Mouse (Mus musculus) hindbrain, embryonic 13.5 days (tissue): Measurements from ENCODE around the gene Krtap26-1. TPM values are rescaled to one million over a fixed set of nuclear protein-coding genes. Genes with fewer than 3 reads are reported as not detected.

Source experiments
- ATAC-seq: fragments of 200-750 bp; cut with Nextera tagmentation; 2 replicates; pipeline ENCODE4 v1.8.0; 2017; ENCODE audit warnings: moderate TSS enrichment; ENCODE audit not compliant: low FRiP score
- H3K27ac ChIP-seq: fragments of 300-500 bp; sonication (generic); 2 replicates; pipeline ENCODE4 v1.5.1; 2015; ENCODE audit warnings: inconsistent platforms, mild to moderate bottlenecking, moderate library complexity
- H3K27me3 ChIP-seq: fragments of 300-500 bp; sonication (generic); 2 replicates; pipeline ENCODE4 v1.6.1; 2015; ENCODE audit warnings: mild to moderate bottlenecking, inconsistent platforms
- H3K36me3 ChIP-seq: fragments of 300-500 bp; sonication (generic); 2 replicates; pipeline ENCODE4 v1.6.1; 2015; ENCODE audit warnings: mild to moderate bottlenecking, inconsistent platforms
- H3K4me1 ChIP-seq: fragments of 300-500 bp; sonication (generic); replicated peaks from 2 replicates; pipeline ENCODE4 v1.6.1; 2015; ENCODE audit warnings: inconsistent platforms
- H3K4me2 ChIP-seq: fragments of 300-500 bp; sonication (generic); 2 replicates; pipeline ENCODE4 v1.6.1; 2015; ENCODE audit warnings: inconsistent platforms, mild to moderate bottlenecking, moderate library complexity
- H3K4me3 ChIP-seq: fragments of 300-500 bp; sonication (generic); 2 replicates; pipeline ENCODE4 v1.5.1; 2015; ENCODE audit warnings: mild to moderate bottlenecking, inconsistent platforms
- H3K9ac ChIP-seq: fragments of 300-500 bp; sonication (generic); 2 replicates; pipeline ENCODE4 v1.6.1; 2015; ENCODE audit warnings: mild to moderate bottlenecking, inconsistent platforms
- H3K9me3 ChIP-seq: fragments of 300-500 bp; sonication (generic); 2 replicates; pipeline ENCODE4 v1.6.1; 2016; ENCODE audit warnings: inconsistent platforms
- WGBS: fragments of 180-500 bp; shearing (Covaris S2); methylation state at CpG from one replicate; pipeline ENCODE4 v1.1.7; 2015; 5-methylcytosine and 5-hydroxymethylcytosine counted together
- polyA plus RNA-seq: library from polyadenylated mRNA; unstranded; fragments of >200 nt; fragmentation: Nextera tagmentation; extraction: Ambion mirVana; gene quantifications from 2 replicates; pipeline ENCODE4 v1.2.1, GENCODE M21; 2015

The Krtap26-1 gene
- polyA plus RNA-seq, 1 experiment from 2014 or later = not detected

GRCm38 (mm10) chr16:88612712-88613111 is 34.9 kb downstream of the Krtap26-1 start:
- no peak overlapping the region for H3K4me2 ChIP-seq
- H3K4me3 ChIP-seq = no peak overlapping the region
- no peaks in the 10 kb centered on the region for H3K27me3 ChIP-seq
- ATAC-seq = no peak
- peaks cover 4% of the 10 kb centered on the region; the same call in 1 of the 2 replicates for H3K4me1 ChIP-seq
- no peak overlapping the region for H3K27ac ChIP-seq
- no peaks in the 10 kb centered on the region for H3K9me3 ChIP-seq
- H3K36me3 ChIP-seq = no peaks in the 10 kb centered on the region
- WGBS = 58% methylated on average over 4 of the region's 4 CpGs
- H3K9ac ChIP-seq = no peak overlapping the region

DNA sequence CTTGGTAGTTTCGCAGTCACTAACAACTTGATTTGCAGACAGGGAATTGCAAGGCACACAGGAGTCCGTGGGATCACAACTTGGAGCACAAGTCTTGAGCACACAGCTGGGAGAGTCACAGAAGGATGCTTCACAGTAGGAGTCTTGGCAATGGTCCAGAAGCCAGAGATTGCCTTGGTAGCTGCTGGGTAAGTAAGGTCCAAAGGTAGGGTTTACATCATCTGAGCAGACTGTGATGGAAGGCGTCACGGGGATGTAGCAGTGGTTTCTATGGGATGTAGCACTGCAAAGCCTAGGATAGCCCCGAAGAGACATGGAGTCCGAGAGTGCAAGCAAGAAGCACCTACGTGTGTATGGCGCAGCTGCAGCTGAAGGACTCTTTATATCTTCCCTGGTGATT is 35.7 kb downstream of the Krtap26-1 start, which contains the start of gene Krtap24-1:
Gene Krtap24-1, minus strand, starts transcription at position 358 of the 400 bp plus-strand sequence.
- no peak for ATAC-seq
- H3K4me2 ChIP-seq = no peak within 1 kb of the TSS
- no peaks in the 10 kb centered on the region for H3K36me3 ChIP-seq
- peaks cover 4% of the 10 kb centered on the region; the same call in 1 of the 2 replicates for H3K4me1 ChIP-seq
- H3K4me3 ChIP-seq = no peak within 1 kb of the TSS
- H3K27me3 ChIP-seq = no peaks in the 10 kb centered on the region
- no peaks in the 10 kb centered on the region for H3K9me3 ChIP-seq
- WGBS = 89% methylated on average over 8 of the region's 8 CpGs
- H3K9ac ChIP-seq = no peak within 1 kb of the TSS
- no peak within 1 kb of the TSS for H3K27ac ChIP-seq

DNA sequence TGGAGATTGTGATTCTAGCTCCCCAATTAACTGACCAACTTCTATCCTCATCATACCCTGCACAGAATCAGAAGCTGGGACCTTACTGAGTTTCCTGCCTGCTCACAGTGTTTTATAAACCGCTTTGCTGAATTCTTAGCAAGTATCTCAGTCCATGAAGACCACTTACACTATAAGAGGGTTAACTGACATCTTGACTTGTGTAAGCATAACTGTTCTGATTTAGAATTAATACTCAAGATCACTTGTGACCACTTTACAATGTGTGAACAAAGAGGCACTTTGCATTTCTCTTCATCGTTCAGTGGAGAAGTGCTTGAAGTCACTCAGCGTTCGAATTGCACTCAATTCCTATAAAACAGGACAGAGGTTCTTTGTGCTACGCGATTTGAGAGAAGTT is 43.0 kb downstream of the Krtap26-1 start:
- 83% methylated on average over 6 of the region's 6 CpGs for WGBS
- H3K9me3 ChIP-seq = no peaks in the 10 kb centered on the region

GRCm38 (mm10) chr16:88602464-88602863 is 45.1 kb downstream of the Krtap26-1 start:
- Histone ChIP-seq H3K36me3 (no peaks in the 10 kb centered on the region), H3K4me2 (no peak overlapping the region), H3K9ac (no peak overlapping the region), H3K4me1 (no peaks in the 10 kb centered on the region), H3K27ac (no peak overlapping the region), H3K27me3 (no peaks in the 10 kb centered on the region), H3K4me3 (no peak overlapping the region), H3K9me3 (no peaks in the 10 kb centered on the region)
- ATAC-seq = no peak
- whole genome bisulfite sequencing = 67% methylated on average over 1 of the region's 1 CpGs

More for the DNA sequence above, 43.0 kb downstream of the Krtap26-1 start:
- no peaks in the 10 kb centered on the region for H3K4me1 ChIP-seq
- no peak overlapping the region for H3K4me2 ChIP-seq
- H3K9ac ChIP-seq = no peak overlapping the region
- no peaks in the 10 kb centered on the region for H3K36me3 ChIP-seq
- no peak overlapping the region for H3K27ac ChIP-seq
- H3K4me3 ChIP-seq = no peak overlapping the region
- ATAC-seq = no peak
- no peaks in the 10 kb centered on the region for H3K27me3 ChIP-seq

GRCm38 (mm10) chr16:88600303-88600702 is 47.3 kb downstream of the Krtap26-1 start:
- H3K9me3 ChIP-seq = no peaks in the 10 kb centered on the region
- ATAC-seq = no peak
- no peaks in the 10 kb centered on the region for H3K36me3 ChIP-seq
- no peaks in the 10 kb centered on the region for H3K4me1 ChIP-seq
- H3K27me3 ChIP-seq = no peaks in the 10 kb centered on the region
- 82% methylated on average over 8 of the region's 8 CpGs for WGBS
- H3K4me3 ChIP-seq = no peak overlapping the region
- no peak overlapping the region for H3K9ac ChIP-seq
- no peak overlapping the region for H3K27ac ChIP-seq
- no peak overlapping the region for H3K4me2 ChIP-seq

DNA sequence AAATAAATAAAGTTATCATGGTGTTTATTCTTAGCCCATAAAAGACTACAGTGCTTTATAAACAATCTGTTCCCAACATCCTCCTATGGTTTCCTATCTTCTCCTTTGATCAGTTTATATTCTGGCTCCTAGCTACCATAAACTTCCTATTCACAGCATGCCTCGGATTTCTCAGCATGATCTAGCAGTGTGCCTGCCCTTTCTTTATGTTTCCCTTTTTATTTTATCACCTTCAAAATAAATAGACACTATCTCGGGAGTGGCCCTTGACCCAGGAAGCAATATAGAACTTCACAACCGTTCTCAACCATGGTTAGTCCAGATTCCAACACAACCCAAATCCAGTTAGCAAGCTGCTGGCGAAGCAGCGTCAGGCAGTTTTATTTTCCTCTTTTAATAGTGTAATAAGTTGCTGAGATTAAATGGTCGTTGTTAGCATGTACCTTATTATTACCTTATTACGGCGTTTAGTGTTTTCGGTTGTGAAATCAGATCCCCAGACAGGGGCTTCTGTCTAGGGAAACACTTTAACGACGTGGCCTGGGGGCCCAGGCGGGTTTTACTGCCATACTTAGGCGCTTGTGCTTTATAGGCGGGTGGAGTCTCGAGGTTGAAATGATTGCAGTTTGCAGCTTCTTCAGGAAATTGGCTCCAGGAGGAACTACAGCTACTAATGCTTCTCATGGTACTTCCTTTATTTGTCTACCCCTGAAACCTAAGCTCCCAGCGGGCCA is 47.9 kb downstream of the Krtap26-1 start:
- no peak overlapping the region for H3K4me2 ChIP-seq
- 71% methylated on average over 16 of the region's 16 CpGs for WGBS
- no peak for ATAC-seq

More for the DNA sequence above, 47.9 kb downstream of the Krtap26-1 start:
- H3K36me3 ChIP-seq = no peaks in the 10 kb centered on the region
- H3K4me3 ChIP-seq = no peak overlapping the region
- no peak overlapping the region for H3K9ac ChIP-seq
- H3K4me1 ChIP-seq = no peaks in the 10 kb centered on the region
- H3K9me3 ChIP-seq = no peaks in the 10 kb centered on the region
- H3K27me3 ChIP-seq = no peaks in the 10 kb centered on the region
- no peak overlapping the region for H3K27ac ChIP-seq

Other genes starting within 250 kb of the Krtap26-1 start
- gene Cldn17, start 140.8 kb downstream of the Krtap26-1 start, polyA plus RNA-seq = not detected in 2 replicates
- 0.10 TPM in 1 of 2 replicates, not detected in the other for gene Cldn8, start 84.6 kb downstream of the Krtap26-1 start, polyA plus RNA-seq
- not detected in 2 replicates for gene Krtap24-1, start 35.5 kb downstream of the Krtap26-1 start, polyA plus RNA-seq
- not detected in 2 replicates for gene 2310079G19Rik, start 20.1 kb downstream of the Krtap26-1 start, polyA plus RNA-seq
- not detected in 2 replicates for gene Krtap27-1, start 23.9 kb upstream of the Krtap26-1 start, polyA plus RNA-seq
- gene 2310061N02Rik, start 60.2 kb upstream of the Krtap26-1 start, polyA plus RNA-seq = not detected in 2 replicates
- not detected in 2 replicates for gene Krtap13-1, start 81.1 kb upstream of the Krtap26-1 start, polyA plus RNA-seq
- not detected in 2 replicates for gene Krtap13, start 103.8 kb upstream of the Krtap26-1 start, polyA plus RNA-seq
- gene 2310034C09Rik, start 111.1 kb upstream of the Krtap26-1 start, polyA plus RNA-seq = not detected in 2 replicates
- gene 2310057N15Rik, start 126.4 kb upstream of the Krtap26-1 start, polyA plus RNA-seq = not detected in 2 replicates
- not detected in 2 replicates for gene Gm5965, start 130.1 kb upstream of the Krtap26-1 start, polyA plus RNA-seq
- gene Gm20741, start 164.4 kb upstream of the Krtap26-1 start, polyA plus RNA-seq = not detected in 2 replicates
- not detected in 2 replicates for gene Krtap15, start 172.4 kb upstream of the Krtap26-1 start, polyA plus RNA-seq
- gene Krtap14, start 178.3 kb upstream of the Krtap26-1 start, polyA plus RNA-seq = not detected in 2 replicates
- not detected in 2 replicates for gene Krtap19-1, start 221.6 kb upstream of the Krtap26-1 start, polyA plus RNA-seq
- not detected in 2 replicates for gene Krtap19-2, start 226.5 kb upstream of the Krtap26-1 start, polyA plus RNA-seq
- not detected in 2 replicates for gene Krtap19-3, start 230.2 kb upstream of the Krtap26-1 start, polyA plus RNA-seq
- not detected in 2 replicates for gene Krtap19-4, start 237.3 kb upstream of the Krtap26-1 start, polyA plus RNA-seq
- gene Krtap19-5, start 248.7 kb upstream of the Krtap26-1 start, polyA plus RNA-seq = not detected in 2 replicates